Mouse (Mus musculus): ENCODE measurements at regions not wholly inside any gene's neighbourhood (a gene's known extent, or its start where the extent isn't known, plus 50 kb on each side); places are given as distances from the start of the nearest gene placed in this dataset.
"Not testable (repeated sequence)": the region's sequence is repeated elsewhere in the genome, so short reads cannot be mapped to it uniquely, and the experiment has no call there.

DNA sequence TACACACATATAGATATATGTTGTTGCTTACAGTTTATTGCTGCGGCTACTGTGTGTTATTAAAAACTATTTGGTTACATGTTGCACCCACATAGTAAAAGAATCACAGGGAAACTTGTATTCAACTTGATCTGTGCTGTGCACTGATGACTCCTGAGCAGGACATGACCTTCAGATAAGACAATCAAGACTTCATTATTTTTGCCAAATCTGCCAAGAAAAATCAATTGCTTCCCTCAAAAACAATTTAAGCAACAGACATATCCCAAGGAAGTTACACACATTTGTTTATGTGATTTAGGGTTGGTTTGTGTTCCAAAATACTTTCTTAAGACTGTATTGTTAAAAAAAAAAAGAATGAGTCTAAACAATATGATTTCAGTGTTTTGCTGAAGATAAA lies 114.7 kb upstream of the Emcn start:
- no peak for DNase-seq

DNA sequence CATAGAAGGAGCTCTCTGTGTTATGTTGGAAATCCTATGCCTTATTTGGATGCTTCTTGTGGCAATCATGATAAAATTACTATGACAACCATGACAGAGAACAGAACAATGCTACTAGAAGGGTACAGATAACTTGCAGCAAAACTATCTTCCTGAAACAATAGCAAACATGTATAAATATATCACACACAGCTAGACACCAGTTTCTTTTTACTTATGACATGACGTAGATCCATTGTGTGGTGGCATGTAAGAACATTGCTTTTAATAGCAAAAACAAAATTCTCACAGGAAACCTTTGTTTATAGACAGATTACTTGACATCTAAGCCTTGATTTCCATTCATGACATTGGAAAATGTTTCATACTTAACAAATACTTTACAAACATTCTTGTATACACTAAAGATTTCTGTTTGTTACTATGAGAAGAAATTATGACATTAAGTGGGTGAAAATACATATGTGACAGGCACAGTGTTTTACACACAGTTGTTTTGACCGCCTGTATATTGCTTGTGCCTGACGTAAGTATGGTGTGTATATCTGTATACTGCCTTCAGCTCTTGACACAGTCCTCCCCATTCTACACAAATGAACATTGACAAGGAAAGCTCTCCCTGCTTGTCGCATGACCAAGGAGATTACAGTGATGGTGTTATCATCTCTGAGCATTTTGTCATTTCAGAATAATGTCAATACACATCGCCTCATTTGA lies 113.6 kb upstream of the Emcn start:
- no peak for DNase-seq

GRCm38 (mm10) chr3:137228416-137228815 lies 112.5 kb upstream of the Emcn start:
- DNase-seq = no peak

GRCm38 (mm10) chr3:137242877-137243276 lies 98.0 kb upstream of the Emcn start:
- DNase-seq = no peak

- no peak for DNase-seq
These were observed 77.0 kb upstream of the Emcn start for GRCm38 (mm10) chr3:137263907-137264306.

DNA sequence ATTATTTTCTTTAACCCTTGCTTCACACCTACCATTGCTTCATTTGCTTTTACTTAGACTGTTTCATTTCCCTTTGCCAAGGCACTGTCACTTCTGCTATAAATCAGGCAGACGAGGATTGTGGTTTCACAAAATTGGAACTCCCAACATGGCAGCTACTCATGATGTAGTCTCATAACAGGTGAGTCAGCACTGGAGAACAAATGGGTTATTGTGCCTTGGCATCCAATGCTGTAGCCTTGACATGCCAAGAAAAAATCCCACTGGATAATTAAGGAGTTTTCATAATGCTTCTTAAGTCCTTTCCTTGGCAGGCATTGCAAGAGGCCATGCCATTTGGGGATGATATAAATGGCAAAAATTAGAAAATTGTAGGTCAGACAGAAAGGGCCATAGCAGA lies 73.1 kb upstream of the Emcn start:
- DNase-seq = no peak

- DNase-seq = no peak
These were observed 65.4 kb upstream of the Emcn start for GRCm38 (mm10) chr3:137275444-137275843.

- no peak for DNase-seq
These were observed 61.6 kb upstream of the Emcn start for GRCm38 (mm10) chr3:137279284-137279683.

- DNase-seq = no peak
These were observed 59.8 kb upstream of the Emcn start for GRCm38 (mm10) chr3:137281052-137281451.

GRCm38 (mm10) chr3:137287558-137287957 lies 53.3 kb upstream of the Emcn start:
- not testable (repeated sequence) for DNase-seq

DNA sequence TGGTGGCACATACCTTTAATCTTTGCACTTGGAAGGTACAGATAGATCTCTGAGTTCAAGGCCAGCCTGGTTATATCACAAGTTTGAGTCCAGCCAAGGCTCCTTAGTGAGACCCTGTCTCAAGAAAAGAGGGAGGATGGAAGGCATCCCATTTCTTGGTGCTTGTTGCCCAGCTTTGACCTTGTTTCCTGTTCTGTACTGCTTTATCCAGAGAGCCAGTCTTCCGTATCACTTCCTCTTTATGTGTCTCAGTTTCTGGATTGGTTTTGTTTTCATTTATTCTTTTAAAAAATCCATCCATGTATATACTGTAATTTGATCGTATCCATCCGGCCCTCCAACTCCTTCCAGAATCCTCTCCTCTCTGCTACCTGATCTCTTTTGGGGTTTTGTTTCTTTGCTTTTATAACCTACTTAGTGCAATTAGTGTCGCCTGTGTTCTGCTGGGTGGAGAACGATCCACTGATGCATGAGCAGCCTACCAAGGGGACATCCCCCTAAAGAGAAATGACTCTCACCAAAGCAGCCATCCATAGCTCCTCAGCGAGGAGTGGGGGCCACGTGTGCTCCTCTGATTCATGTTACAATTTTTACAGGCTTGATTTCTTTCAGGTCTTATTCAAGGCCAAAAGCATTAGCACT lies 52.4 kb upstream of the Emcn start:
- DNase-seq = no peak

- no peak for DNase-seq
These were observed 51.8 kb upstream of the Emcn start for GRCm38 (mm10) chr3:137288943-137289682.

- no peak for DNase-seq
These were observed 51.2 kb upstream of the Emcn start for GRCm38 (mm10) chr3:137289683-137289984.
